Mouse (Mus musculus): Measurements from ENCODE around the gene Man2a2.

DNA sequence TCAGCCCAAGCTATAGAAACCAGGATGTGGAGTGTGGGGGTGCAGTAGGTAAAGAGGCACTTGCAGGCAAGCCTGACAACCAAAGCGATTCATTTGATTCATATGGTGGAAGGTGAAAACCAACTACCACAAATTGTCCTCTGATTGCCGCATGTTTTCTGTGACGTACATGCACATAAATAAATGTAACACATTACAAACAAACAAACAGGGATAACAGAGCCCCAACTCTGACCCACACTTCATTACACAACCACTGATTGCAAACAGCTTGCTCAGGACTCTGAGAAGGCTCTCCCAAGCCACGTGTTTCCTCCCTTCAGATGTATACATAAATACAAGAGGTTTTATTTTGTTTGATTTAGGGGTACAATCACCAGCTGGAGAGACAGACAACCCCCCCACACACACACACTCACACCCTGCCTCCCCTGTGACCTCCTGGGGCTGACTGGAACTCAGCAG is 1.2 kb downstream of the Man2a2 start:
- TF ChIP-seq MAFK (IDR thresholded peaks at IDR 0.05; ENCODE audit: insufficient read depth, low read depth, low read length), result no peak
- no peak for TF ChIP-seq HCFC1 (IDR thresholded peaks at IDR 0.05; ENCODE audit: borderline replicate concordance, insufficient read depth, low read length)
- TF ChIP-seq ZC3H11A (IDR thresholded peaks at IDR 0.05; ENCODE audit: borderline replicate concordance, low read depth, low read length), result no peak

Data from ES-E14 (cell line).